Mouse (Mus musculus) bone marrow, adult 2 months (tissue): ENCODE measurements around the gene Wnt10a.

ENCODE experiments used
- CTCF ChIP-seq: fragments of 200-500 bp; IDR thresholded peaks from 2 replicates; pipeline ENCODE4 v1.5.1; 2011; ENCODE audit warnings: low read length, control low read depth; ENCODE audit not compliant: control insufficient read depth, insufficient read depth
- POLR2A ChIP-seq: fragments of 200-500 bp; IDR thresholded peaks from 2 replicates; pipeline ENCODE4 v1.6.1; 2011; ENCODE audit warnings: low read depth, mild to moderate bottlenecking, control low read depth, low read length, borderline replicate concordance; ENCODE audit not compliant: control insufficient read depth

GRCm38 (mm10) chr1:74808078-74808477 lies 16.8 kb downstream of the Wnt10a start:
- TF ChIP-seq POLR2A (no peak), CTCF (peak; percentile 91)
